Mouse (Mus musculus) liver (tissue): Measurements from ENCODE around the gene Itga3.
A peak's percentile ranks its signal among the peaks of the same experiment; 100 is the strongest.

Source experiments
- DNase-seq: peaks from one replicate; pipeline ENCODE4 v3.0.0-alpha.2; 2020; ENCODE audit warnings: mixed read lengths

Itga3 gene

DNA sequence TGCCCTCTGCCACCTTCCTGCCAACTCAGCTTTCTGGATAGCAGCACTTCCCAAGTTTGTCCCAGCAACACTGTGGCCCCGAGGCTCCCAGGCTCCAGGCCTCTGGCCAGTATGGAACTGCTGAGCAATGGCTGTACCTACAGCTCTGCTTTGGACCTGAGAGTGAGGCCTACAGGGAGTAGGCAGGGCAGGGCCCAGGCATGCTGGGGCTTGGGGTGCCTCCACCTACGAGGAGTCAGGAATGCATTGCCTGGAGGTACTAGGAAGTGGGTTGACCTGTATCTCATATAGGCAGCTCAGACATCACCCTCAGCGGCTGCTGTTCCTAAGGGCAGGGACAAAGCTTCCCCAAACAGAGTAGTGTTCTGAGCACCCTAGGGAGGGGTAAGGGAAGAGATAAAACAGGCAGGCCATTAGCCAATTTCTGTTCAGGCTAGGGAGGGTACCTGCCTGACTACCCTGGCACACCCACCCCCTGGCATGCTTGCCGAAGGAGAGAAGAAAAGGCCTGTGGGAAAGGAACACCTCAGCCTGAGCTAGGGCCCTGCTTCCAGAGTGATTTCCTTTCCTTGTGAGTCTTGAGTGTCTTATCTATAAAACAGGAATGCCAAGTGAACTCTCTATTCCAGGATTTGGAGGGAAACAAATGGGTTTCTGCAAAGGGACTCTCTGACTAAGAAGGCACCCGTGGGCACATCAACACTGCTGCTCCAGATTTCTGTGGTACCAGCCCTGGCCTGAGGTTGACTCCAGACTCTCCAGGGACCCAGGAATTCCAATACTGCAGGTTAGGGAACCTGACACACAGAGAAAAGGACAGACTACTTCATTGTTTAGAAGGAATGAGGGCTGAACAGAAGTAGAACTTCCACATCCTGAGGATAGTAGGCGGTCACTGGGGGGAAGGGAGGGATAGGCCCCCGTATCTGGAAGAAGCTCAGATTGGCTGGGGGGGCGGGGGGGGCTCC lies 6.2 kb downstream of the Itga3 start:
- DNase-seq: no peak

DNA sequence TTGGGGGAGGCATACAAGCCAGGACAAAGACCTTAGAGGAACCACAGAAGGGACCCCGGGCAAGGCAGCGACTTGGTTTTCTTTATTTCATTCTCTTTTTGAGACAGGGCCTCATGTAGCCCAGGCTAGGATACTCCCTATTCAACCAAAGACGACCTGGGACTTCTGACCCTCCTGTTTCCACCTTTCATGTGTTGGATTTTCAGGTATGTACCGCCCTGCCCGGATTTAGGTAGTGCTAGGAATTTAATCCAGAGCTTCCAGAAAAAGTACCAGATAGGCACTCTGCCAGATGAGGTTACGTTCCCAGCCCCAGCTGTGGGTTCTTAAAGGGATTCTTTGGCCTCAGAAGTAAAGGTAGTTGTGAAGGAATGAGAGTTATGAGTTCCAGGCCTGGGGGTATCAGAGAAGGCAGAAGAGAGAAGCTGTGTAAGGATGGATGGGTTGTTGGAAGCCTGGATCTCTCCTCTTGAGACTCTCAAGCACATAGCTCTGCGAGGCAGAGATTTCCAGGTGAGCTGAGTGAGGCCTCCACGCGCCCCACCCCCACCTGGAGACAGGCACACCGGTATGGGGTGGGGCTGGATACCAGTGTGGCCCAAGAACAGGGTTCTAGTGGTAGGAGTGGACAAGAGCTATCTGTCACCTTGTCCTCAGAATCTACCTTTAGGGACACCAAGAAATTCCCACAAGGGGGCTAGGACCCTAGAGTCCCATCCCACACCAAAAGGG lies 7.2 kb downstream of the Itga3 start:
- no peak for DNase-seq

DNA sequence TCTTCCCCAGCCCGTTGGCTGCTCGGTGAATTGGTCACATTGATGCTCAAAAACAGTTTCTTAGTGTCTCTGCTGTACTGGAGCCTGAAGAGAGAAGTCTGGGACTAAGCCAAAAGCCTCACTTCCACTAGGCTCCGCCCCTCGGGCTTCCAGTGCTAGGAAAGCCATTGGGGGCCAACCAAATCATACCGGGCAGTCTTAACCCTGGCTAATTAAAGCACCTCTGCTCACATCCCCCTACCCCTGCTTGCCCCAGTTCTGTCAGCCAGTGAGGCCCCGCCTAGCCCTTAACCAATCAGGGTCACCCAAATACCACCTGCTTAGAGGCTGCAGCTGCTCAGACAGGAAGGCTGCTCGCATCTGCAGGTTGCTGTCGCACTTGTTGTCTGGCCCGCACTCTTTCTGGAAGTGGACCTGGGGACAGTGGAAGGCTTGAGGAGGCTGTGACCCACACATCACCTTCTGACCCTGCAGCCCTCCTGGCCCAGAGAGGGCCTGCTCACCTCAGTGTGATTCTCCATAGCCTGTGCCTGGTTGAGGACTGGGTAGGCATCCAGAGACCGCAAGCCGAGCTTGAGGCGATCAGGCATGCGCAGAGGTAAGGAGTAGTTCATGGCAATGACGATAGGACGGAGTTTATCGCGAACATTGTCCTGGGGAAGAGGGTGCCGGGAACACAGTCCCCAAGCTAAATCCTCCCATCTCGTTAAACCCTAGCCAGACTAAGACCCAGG lies 19.7 kb downstream of the Itga3 start:
- no peak for DNase-seq

DNA sequence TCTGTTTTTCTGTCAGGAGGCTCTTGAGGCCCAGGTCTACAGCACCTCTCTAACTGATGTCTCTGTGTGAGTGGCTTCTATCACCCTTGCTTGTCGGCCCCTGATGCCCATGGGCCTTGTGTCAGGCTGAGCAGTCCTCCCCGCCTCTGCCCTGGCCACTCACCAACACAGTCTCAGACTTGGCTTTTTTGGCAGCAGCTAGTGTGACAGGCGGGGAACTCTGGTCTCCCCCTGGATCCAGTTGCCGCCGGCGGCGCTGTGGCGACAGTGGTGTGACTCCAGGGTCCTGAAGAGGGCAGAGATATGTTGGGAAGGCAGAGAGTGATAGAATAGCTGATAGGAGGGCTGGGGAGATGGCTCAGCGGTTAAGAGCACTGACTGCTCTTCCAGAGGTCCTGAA lies 23.5 kb downstream of the Itga3 start:
- DNase-seq: no peak

DNA sequence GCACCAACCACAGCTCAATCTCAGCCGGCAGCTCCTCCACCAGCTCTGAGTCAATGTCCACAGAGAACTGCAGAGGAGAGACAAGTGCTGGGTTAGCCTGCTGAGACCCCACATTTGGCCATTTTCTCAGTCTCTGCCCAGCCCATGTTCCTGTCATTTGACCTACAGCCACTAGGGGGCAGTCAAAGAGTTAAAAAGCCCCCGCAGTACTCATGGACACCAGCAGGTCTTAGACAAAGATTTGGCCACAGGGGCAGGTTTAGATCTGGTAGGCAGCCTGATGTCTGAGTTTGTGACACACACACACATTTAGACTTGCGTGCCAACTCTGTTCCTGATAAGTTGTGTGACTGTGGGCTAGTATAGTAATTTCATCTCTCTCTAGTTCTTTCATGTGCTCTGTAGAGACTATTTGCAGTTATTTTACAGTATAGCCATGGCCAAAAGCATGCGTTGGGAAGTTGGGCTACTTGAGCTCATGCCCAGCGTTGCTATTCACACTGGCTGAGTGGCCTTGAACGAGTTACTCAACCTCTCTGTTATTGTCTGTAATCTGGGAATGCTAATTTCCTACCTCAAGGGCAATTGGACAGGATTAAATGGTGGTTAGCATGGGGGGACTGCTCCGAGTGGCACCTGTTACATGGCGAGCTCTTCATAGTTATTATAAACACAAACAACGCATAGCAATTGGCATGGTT lies 29.5 kb downstream of the Itga3 start:
- DNase-seq: peak; percentile 44

DNA sequence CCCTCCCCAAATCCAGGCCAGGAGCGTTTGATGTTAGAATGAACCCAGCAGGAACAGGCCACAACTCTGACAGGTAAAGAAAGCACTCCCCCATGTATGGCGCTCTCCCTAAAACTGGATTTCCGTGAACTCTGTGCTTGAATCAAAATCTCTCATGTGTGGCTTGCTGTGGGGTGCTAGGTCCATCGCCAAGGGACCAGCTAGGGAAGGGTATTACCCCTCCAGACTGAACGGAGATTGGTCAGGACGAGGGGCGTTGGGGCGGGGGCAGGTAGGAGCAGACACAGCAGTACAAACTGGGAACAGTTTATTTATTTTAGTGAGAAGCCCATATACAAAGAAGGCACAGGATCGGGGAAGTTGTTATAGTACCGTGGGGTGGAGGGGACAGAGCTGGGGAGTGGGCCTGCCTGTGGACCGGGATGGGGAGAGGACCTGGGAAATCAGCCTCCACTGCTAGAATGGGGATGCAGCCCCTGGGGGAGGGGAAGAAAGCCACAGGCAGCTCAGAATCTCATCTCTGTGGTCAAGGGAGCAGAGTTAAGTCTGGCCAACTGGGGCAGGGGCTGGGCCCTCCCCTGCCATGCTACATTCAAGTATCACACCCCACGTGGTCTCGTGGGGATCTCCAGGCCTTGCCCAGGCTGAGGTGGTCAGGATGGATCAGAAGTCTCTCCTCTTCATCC lies 32.3 kb downstream of the Itga3 start:
- DNase-seq: no peak

DNA sequence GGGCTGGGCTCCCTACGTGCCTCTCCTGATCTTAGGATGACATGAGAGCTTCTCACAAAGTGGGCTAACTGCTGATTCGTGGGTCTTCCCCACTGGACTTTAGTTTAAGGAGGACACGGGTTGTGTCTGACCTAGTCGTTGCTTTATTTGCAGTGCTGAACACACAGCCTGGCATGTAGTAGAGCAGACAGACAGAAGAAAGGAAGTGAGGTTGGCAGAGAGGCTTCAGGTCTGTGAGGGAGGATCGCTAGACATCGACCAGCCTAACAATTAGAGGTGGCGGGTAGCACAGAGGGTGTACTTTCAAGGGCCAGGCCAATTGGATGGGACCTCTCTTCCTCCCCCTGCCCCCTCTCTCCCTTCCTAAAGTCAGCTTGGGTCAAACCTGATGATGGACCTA lies 33.0 kb downstream of the Itga3 start:
- DNase-seq: no peak

DNA sequence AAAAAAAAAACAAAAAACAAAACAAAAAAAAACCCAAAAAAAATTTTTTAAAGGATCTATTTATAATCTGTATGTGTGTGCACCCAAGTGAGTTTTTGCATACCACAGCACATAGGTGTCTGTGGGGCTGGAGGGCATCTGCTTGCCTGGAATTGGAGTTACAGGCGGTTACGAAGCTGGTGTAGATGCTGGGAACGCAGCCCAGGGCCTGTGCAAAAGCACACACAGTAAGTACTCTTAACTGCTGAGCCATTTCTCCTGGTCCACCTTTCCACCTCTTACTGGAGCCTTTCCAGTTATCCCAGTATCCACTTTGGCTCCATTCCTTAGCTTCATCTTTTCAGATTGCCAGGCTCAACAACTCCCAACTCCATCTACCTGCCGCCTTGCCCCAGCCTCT lies 33.5 kb downstream of the Itga3 start:
- DNase-seq: no peak

DNA sequence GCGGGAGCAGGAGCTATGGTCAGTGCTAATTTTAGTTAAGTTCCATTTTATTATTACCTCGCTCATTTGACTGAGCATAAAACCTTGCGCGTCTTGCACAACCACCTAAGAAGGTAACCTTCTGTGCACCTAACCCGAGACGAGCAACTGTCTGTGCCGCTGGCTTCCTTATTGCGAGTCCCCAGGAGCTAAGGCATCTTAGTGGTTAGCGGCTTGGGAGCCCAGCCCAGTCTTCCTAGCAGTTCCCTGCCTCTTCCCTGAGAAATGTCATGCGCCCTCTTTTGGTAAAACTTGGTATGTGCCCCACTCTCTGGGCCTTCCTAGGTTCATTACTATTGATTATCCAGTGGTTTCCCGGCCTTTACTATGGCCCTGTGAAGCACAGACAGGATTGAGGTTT lies 34.5 kb downstream of the Itga3 start:
- peak; percentile 86 for DNase-seq

DNA sequence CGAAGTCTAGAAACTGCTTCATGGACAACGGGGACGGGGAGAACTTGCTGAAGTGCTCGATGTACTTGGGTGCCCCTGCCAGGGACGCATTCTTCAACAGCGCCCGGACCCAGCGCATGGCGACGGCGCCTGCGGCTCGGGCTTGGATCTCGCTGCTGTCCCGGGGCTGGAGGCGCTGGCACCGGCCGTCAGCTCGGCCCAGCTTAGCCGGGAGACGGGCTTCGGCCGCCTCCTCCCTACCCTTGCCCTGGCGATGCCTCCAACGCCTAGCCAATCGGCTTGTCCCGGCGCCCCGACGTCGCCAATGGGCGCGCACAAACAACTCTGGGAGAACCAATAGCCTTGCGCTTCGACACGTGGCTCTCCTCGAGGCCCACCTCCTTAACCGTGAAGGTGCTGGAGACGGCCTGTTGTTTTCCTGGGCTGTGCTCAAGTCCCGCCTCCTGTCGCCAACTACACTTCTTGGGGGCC lies 35.4 kb downstream of the Itga3 start, which contains the start of gene Pdk2:
Pdk2 (minus strand) TSS at position 216 of the 471 bp plus-strand sequence.
- peak; percentile 96 for DNase-seq

DNA sequence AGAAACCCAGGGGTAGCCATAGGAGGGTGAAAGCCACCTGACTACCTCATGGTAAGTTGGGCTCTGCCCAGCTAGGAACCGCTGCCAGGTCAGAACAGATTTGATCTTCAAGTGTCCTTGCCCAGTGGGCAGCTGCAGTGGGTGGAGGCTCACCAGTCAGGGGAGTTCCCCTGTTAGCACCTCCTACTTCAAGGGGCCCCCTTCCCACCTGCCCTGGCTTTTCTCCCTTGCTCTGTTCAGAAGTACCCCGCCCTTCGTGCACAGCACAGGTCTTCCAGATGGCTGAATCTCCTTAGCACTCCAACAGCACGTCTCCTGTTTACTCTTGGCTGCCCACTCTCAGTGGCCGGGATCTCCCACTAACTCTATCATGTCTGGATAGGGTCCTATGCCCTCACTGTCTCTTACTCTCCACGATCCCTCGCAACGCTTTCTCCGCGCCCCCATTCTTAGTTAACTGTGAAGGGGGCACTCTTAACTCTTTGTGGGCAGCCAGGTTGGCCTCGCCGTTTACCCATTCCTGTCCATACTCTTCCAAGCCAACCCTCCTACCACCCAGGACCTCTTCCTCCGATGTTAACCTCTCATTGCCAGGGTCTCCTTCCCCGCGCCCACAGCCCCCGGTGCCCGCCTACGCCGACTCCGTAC lies 36.0 kb downstream of the Itga3 start:
- DNase-seq: peak; percentile 67

DNA sequence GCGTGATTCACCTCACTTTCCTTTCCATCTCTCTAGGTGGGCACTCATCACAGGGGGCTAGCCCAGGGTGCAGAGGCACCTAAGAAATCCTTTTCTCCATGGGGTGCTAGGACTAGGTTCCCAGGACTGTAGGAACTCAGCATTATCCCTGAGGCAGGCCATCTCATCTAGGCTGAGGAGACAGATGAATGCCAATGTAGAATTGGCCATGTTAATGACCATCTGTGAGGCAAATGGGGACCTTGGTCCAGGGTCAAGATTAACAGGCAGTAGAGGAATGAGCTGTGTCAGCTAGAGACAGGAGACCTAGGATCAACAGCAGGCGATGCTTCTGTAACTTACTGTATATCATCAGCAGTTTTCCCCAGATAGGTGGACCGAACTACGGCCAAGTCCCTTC lies 36.8 kb downstream of the Itga3 start:
- DNase-seq: no peak

DNA sequence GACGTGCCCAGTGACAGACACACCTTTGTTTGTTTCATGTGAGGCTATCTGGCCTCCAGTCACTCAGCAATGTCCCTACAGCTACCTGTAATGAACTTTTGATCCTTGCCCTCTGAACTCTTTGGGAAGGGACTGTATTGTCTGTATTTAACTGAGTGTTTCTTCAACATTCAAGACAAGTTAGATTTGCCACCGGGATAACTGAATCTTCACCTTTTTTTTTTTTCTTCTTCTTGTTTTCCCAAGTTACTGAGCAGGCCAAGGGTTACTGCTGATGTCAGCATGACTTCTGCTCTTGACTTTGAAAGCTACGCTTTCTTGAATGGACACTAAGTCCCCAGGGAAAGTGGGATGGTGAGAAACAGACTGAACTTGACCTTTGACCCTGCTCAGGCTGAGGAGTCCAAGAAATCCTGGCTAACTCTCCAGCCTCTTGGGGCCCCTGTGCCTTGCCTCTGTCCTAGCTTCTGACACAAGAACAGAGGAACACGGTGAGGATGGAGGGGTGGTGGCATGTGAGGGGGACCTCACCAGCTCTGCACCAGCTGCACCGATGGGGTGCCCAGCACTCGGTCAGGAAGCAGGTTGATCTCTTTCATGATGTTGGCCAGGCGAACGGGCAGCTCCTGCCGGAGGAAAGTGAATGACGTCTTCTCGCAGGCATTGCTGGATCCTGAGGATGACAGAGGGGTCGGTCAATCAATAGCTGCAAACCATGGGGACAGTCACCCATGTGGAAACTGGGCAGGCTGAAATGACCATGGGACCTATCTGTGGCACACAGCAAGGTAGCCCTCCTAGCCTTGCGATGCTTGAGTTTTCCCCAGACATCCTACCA lies 37.6 kb downstream of the Itga3 start:
- no peak for DNase-seq

DNA sequence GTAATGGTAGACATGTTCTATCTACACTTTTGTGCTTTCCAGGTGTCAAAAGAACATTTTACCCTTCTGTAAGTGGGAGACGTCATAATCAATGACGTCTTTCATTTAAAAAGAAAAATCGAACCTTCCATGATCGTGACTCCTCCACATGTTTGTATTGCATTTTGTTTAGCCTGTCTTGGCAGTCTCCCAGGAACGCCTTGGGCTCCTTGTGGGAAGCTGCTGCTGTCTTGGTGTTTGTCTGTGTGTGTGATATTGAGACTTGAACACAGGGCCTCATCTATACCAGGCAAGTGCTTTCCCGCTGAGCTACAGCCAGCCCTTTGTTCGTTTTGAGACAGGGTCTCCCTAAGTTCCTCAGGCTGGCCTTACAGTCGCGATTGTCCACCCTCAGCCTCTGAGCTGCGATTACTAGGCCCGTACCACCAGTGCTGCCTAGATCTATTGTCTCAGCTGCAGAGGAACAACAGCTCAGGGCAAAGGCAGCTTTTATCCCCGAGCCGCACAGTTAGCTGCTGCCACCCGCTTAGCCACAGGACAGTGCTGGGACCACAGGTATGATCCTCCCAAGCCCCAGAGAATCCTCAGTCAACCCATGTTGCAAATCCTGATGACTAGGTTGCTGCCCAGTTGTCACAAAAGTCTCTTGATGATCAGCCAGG lies 38.3 kb downstream of the Itga3 start:
- no peak for DNase-seq

DNA sequence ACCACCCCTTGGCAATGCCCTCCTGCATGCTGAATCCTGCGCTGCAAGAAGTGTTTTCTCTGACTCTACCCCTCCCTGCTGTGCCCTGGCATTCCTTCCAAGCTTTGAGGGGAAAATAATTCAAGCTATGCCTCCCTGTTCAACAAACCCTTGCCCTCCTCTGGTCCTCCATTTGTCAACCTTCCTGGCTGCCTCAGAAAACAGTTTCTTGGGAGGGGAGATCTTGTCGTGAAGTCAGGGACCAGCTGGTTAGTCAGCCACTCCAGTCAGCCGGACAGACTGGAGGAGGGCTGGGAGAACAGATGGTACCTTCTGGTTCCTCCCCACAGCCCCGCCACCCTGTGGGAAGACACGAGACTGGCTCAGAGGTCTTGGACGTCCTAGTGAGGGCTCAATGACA lies 39.3 kb downstream of the Itga3 start:
- no peak for DNase-seq

DNA sequence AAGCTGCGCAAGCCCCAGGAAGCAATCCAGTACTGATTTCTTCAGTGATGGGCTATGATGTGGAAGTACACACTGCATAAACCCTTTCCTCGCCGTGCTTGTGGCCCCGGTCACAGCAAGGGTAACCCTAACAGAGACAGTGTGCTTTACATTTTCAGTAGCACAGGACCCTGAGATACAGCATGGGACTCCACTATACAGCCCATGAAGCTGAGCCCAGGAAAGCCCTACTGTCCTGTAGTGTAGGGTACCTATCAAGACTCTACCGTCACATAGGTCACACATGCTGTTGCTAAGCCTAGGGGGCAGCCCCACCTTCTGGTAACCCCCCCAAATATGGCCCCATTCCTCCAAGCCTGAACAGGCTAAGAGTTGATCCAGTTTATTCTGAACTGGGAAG lies 40.1 kb downstream of the Itga3 start:
- DNase-seq: no peak

DNA sequence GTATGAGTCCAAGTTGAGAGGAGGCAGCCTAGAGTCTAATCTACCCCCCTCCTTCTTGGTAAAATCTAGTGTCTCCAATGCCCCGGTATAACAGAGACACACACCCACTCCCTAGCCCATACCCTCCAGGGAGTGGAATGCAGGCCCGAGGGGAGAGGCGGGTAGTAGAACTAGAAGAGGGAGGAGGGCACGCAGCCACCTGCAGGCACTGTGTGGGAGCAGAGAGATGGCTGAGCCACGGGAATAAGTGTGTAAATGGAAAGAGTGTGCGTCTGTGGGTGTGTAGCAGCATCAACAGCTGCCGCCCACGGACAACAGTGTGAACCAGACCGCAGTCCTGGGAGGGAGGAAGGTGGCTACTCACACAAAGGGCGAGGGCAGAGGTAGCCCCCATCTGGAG lies 41.7 kb downstream of the Itga3 start:
- DNase-seq: no peak

DNA sequence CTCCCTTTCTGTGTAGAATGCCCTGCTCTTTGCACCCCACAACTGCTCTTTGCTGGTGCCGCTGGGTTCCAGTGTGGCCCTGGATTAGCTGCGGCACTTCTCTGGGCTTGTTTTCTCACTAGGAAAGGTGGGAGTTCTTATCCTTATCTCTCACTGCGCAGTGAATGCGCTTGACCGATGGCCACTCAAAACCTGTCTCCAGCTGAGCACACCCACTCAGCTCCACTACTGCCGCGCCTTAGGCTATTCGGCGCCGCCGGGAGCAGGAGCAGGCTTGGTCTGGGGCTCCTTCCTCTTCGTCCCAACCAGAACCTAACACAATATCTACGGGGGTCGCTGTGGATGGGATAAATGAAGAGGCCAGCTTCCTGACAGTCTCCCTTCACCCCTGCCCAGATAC lies 43.0 kb downstream of the Itga3 start:
- DNase-seq: no peak

DNA sequence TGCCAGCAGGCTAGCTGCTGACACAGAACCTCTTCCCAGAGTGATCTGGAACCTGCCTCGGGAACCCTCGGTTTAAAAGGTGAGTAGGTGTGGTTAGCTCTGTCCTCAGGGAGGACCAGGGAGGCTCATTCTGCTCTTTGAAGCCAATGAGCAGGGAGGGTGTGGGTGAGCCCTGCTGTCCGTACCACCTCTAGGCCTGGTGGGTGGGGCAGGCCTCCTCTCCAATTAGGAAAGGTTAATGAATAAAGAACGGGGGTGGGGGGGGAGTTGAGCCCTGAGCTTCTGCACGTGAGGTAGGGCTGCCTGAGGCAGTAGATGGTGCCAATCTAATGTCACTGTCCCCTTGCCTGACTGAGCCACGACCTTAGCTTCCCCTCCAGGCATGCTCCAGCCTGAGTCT lies 43.7 kb downstream of the Itga3 start:
- DNase-seq: no peak
